Mouse (Mus musculus): Measurements from ENCODE around the gene Retsat.
A peak's percentile ranks its signal among the peaks of the same experiment; 100 is the strongest.

The Retsat gene

DNA sequence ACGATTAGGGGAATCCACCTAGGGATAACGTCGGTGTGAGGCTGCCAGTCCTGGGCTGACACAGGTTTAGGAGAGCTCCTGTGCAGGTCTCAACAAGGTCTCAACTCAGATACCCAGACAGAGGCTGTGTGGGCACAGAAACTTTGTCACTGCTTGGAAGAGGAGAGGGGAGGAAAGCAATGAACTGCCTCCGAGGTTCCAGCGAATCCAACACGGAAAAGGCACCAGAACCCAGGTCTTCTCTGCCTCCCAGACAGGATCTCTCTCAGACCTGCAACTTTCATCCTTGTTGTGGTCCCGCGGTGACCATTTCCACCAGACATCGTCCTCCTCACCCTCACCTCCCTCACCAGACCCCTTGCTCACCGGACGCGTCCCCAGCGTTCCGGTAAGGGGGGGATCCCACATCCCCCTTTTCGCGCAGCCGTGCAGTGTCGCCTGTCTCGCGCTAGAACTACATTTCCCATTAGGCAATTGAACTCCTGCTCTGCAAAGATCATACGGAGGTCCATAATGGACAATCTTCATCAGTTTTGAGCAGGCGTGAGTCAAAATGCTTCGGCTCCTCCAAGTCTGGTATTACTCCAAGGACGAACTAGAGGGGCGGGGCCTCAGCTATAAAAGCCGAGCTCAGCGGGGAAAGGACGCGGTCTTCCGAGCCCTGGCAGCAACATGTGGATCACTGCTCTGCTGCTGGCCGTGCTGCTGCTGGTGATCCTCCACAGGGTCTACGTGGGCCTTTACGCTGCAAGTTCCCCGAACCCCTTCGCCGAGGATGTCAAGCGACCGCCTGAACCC lies at the start of gene Retsat, which contains the start of gene Elmod3:
Gene Retsat, plus strand, starts transcription at position 520 of the 798 bp plus-strand sequence.
Gene Elmod3, minus strand, starts transcription at position 458 of the 798 bp plus-strand sequence.
- peak; percentile 96 for DNase-seq (ENCODE audit: low spot score)

DNA sequence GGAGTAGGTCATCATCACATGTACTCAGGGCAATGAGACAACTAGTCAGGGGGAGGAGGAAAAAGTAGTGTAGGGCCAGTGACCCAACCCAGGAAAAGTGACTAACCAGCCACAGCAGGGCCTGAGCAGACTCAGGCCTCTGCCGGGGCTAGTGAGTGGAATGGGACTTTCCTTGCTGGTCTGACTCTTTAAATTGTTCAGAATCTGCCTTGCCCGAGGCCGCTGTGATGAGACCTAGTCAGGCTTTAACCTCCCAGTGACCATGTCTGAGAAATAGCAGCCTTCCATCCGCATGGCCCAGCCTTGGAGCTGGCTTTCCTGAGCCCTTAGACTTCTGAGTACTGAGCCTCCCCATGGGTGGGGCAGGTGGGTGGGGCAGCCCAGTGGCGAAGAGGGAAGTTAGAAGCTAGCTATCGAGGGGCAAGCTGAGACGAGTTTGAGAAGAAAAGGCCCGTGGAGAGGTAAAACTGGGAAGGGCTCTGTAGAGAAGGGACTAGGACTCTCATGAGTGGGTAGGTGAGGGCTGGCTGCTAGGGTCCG lies 49.2 kb upstream of the Retsat start:
- DNase-seq (ENCODE audit: low spot score), result no peak

DNA sequence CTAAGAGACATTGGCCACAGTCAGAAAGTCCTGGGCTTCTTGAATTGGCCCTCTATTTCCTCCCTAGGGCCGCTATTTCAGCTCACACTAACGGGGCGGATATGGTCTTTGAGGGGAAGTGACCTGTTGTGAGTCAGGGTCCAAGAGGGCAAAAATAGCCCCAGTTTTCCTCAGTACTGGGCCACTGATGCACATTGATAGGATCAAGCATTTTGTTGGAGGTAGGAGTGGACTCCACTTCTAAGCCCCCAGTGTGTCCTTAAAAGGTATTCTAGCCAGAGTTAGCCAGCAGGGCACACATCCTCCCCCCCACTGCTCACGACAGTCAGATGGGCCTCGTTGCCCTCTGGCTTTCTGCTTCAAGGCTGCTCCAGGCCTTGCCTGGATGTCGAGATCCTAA lies 48.2 kb upstream of the Retsat start:
- DNase-seq (ENCODE audit: low spot score), result no peak

DNA sequence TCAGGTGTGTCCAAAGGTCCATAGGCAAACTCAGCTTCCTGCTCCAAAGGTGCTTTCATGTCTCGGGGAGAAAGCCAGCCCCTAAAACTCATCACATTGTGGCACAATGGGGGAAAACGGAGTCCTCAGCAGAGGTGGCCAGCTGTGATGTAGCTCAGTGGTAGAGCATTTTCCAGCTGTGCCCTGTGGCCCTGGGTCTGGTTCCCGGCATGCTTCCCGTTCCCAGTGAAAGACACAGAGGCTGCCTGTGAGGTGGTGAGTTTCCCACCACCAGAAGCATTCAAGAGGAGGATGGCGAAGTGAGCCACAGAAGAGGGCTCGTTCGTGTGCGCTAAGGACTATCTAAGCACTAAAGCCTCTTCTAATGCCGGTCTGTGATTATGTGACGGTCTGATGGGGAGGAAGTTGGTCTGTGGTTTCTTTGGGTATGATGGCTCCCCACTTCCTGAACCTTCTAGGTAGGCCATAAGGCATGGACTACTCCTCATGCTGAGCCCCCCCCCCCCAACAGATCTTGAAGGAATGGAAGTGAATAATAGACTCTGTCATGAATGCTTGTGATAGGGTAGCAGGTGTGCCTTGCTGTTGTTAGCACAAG lies 47.7 kb upstream of the Retsat start:
- DNase-seq (ENCODE audit: low spot score), result no peak

DNA sequence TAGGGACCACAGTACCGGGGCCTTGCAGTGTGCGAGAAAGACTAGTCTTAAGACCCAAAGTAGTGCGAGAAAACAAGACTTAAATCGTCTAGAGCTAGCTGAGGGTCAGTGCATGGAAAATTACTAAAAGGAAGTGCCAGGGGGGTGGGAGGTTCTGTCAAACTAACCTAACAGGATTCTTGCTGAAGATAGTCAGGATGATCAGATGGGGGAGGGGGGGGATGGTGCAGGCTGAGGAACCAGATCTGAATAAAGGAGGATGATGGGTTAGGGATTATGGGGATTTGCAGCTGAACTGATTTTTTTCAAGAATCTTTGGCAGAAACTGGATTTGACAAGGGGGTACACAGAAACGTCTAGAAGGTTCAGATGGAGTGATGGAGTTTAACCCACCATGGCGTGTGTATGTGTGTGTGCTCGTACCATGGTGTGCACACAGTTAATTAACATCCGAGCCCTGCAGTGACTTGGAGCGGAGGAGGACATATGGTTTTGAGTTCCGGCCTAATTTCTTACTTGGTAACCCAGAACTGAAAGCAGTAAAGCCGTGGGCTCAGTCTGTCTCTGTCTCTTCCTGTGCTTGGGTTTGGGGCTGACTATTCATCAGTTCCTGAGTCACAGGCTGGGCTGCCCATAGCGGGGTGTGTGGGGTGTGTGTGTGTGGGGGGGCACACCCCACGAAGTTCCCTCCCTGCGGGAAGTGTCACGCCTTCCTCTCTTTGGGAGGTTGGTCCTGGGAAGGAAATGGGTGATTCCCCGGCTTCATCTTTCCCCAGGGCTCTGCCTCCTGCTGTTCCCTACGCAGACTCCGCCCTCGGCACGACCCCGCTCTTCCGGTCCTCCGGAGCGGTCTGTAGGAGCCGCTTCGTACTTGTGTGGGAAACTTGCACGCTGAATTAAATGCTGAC lies 45.9 kb upstream of the Retsat start:
- DNase-seq (ENCODE audit: low spot score), result no peak

DNA sequence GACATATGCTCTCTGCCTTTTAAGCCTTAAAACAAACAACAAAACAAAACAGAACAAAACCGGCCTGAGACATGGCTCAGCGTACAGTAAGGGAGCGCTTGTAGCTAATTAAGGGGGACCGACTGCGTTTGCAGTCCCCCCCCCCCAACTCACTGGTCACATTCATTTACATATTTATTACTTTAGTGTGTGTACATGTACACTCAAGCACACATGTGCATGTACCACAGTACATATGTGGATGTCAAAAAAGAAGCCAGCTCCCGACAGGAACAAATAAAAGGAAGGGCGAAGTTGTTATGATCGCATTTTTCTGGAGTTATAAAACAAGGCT lies 45.2 kb upstream of the Retsat start:
- DNase-seq (ENCODE audit: low spot score), result no peak

DNA sequence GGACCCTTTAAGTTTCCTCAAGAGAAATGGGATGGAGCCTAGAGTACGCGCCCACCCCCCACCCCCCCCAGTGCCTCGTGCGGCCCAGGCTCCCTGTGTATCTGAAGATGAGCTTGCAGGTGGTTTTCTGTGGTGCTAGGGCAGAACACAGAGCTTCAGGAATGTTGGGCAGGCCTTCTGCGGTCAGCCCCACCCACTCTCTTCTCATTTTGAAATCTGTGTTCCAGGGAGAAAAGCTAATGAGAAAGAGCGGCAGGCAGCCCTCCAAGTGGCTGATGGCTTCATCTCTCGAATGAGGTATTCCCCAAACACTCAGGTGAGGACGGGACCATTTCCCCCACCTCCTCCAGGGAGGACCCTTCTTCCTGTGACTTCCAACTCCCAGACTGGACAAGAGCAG lies 37.5 kb upstream of the Retsat start:
- no peak for DNase-seq (ENCODE audit: low spot score)

DNA sequence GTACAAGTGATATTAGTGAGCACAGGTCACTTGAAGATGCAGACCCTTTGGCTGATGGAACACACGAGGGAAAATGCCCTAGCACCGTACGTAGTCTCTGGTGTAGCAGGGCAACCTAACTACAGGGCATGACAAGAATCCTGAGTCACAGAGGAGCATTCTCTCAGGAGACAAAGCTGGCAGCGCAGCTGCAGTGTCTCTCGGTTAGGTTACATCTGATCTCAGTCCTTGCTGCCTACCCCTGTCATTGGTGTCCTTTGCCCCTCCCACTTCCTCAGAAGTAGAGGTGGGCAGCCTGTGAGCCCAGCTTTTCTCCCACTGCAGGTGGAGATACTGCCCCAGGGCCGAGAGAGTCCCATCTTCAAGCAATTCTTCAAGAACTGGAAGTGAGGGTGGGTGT lies 35.8 kb upstream of the Retsat start:
- DNase-seq (ENCODE audit: low spot score), result no peak

DNA sequence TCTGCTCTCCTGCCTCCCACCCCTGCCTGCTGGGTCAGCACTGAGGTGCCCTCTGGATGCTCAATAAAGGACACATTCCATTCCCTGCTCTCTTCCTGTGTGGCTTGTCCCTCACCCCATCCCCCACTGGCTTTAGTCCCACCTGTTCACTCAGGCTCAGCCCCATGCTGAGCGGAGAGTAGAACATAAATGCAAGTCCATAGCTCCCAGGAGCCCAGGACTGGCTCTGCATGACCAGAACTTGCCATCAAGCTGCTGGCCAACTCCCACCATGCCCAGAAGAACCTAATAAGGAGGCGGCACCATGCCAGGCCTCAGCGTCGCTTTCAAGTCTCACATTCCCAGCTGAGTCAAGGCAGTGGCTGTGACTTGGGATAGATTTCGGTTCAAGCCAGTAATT lies 35.4 kb upstream of the Retsat start:
- DNase-seq (ENCODE audit: low spot score), result no peak

DNA sequence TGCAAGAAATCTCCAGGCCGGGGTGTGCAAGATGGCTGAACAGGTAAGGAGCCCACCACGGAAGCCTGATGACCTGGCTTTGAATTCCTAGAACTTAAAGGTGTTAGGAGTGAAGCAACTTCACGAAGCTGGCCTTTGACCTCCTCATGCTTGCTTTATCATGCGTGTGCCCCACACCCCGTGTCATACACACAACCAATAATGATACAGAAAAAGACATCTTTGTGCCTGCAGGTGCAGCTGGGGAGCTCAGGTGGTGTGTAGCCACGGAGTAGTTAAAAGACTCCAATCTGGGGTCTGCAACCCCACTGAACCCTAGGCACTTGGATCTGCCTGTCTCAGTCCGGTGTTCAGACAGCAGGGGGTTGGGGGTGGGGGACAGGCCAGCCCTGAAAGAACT lies 32.8 kb upstream of the Retsat start:
- no peak for DNase-seq (ENCODE audit: low spot score)

DNA sequence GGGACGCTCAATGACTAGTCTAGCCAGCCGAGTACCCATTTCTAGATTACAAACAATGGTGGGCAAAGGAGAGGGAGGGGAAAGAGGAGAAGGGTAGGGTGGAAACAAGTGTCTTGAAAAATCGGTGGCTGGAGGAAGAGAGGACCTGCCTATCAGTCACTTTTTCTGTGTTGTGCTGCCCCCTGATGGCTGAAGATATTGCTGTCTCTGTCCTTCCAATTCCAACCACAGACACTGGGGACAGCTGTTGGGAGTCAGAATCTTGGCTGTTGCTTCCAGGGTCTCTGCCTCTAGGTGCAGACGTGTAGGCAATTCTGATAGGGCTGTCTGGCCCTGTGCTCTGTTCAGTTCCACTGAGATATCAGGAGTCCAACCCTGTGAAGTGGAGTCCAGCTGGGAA lies 32.2 kb upstream of the Retsat start:
- DNase-seq (ENCODE audit: low spot score), result peak; percentile 99

DNA sequence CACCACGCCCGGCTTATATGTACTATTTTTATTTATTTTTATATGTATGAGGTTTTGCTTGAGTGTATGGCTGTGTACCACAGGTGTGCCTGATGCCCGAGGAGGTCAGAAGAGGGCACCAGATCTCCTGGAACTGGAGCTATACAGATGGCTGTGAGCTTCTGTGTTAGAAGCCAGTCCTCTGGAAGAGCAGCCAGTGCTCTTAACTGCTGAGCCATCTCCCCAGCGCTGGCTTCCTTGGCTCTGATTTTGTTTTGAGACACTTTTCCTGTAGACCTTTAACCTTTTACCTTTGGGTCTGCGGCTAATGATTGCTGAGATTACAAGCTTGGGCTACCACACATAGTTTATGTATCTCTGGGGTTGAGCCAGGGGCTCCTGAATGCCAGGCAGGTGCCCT lies 30.8 kb upstream of the Retsat start:
- no peak for DNase-seq (ENCODE audit: low spot score)

DNA sequence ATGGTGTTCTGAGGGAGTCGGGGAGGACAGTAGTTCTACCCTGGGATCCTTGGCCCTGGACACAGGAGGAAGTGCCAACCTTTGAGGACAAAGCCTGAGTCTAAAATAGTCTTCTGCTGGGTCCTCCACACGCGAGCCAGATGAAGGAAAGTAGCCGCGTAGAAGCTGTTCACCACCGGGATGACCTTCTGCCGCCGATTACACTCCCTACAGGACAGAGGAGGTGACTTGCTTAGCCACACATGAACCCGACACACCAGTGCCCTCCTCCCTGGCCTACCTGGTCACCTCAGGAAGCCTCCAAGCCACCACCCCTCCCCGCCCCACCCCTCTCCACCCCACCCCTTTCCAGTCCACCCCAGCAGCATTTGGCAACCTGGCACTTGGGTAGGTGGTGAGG lies 29.5 kb upstream of the Retsat start:
- DNase-seq (ENCODE audit: low spot score), result no peak

DNA sequence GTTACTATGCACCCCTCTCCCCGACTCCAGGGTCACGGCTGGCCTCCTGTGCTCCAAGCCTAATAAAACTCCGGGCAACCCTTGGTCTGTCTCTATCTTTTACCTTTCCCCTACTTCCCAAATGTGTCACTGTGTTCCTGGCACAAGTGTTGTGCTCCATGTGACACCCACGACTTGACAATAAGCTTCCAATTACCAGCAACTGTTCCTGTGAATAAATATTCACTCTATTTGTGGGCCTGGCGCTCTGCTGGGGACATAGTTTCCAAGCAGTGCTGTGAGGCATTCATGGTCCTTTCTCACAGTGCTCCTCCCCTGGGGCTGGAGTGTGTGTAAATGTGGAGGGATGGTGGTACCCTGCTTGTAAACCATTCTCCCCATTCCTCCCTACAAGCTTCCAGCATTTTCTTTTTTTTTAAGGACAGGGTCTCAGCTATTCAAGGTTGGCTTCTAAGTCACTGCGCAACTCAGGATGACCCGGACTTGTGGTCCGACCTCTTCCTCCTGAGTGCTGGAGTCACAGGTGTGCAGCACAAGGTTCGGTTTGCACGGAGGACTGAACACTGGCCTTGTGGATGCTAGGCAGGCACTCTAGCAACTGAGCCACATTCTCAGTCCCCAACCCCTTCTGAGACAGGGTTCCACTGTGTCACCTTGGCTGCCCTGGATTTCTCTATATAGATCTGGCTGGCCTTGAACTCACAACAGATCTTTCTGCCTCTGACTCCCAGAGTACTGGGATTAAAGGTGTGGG lies 27.5 kb upstream of the Retsat start:
- DNase-seq (ENCODE audit: low spot score), result peak; percentile 27

DNA sequence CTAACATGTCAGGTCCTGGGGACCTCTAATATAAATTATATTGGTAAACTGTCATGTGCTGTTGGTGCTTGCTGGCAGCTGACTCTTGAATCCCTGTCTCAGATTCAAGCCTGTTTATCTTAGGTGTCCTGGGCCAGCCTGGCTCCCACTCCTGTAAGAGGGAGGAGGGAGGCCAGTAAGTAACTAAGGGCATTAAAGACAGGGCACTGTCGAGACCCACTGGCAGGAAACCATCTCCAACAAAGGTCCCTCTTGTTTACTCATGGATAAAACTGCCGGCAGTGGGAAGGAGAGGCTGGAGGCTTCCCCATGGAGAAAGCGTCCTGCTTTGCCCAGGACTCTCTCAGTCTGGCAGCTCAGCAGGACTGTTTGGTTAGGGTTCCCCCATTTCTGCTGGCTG lies 26.4 kb upstream of the Retsat start:
- no peak for DNase-seq (ENCODE audit: low spot score)

DNA sequence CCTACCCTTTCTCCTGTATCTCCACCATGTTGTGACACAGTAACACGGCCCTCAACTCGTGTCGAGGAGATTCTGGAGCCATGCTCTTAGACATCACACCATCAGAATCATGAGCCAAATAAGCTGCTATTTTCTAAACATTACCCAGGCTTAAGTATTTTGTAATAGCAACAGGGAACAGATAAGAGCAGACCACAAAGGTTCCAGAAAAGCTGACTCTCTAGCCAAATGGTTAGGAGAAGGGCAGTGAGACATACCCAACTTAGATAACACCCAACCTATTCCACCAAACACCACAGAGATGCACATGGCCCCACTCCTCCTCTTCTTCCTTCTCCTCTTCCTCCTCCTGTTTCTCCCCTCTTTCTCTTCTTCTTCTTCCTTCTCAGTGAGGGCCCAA lies 22.2 kb upstream of the Retsat start:
- no peak for DNase-seq (ENCODE audit: low spot score)

DNA sequence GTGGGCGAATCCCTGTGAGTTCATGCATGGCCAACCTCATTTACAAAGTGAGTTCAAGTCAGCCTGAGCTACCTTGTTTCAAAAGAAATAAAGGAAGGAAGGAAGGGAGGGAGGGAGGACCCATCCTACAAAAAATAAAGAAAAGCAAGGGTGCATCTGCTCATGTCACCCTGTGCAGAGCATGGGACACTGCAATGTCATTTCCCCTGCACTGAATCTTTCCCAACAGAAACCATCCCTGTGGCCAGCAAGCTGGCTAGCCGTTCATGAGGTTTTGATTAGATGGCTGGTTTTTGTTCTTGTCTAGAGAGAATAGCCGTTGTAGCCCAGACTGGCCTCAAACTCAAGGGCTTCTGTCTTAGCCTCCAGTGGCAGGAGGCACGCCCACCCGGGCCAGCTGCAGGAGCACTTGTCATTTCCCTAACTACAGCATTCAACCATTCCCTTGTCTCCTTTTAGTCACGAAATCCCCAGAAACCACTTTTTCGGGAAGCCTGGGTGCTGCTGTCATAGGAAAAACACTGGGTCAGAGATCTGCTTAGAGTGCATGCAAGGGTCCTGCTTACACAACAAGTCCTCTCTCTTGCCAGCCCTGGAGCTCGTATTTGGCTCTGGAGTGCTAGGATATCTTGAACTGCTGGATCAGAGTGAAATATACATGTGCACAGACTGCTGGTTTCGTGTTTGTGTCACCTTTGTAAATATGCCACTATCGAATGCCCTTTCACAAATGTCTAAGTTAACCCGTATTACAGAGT lies 16.5 kb upstream of the Retsat start:
- DNase-seq (ENCODE audit: low spot score), result no peak

DNA sequence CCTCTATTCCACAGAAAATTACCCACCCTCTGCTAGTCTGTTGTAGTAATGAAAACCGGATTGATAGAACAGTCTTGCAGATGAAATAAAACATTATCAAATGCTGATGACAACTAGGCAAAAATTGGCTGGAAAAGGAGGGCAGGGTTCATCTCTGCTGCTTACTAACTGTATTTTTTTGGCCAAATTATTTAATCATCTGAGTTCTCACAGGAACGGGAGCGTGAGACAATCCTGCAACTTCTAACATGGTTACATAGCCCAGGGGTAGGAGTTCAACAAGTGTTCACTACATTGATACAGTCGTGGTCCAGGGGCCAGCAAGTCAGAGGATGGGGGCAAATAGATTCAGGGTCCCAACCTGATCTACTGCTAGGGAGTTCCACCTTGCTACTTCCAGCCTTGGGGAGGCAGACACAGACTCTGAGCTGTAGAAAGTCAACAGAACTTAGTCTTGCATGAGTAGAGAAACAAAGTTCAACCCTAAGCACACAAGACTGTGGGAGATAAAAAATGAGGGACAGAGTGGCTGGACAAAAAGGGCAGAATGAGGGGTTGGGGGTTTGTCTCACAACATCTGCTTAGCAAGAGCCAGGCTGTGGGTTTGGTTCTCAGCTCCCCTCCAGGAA lies 14.9 kb upstream of the Retsat start:
- DNase-seq (ENCODE audit: low spot score), result no peak

DNA sequence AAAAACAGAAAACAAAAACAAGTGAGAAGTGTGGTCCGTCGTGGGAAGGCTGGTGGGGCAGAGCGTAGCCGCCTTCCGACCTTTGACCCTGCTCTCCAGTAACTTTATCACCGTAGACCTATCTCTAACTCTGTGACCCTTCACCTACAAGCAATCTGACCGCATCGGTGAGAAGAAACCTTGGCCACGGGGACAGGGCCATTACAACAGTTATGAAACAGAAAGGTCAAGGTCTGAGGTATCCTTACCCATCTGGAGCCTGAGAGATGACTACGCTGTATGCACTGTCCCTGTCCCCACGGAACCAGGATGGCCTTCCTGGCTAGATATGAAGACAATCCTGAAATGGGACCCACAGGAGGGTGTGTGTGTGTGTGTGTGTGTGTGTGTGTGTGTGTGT lies 14.1 kb upstream of the Retsat start:
- DNase-seq (ENCODE audit: low spot score), result no peak

DNA sequence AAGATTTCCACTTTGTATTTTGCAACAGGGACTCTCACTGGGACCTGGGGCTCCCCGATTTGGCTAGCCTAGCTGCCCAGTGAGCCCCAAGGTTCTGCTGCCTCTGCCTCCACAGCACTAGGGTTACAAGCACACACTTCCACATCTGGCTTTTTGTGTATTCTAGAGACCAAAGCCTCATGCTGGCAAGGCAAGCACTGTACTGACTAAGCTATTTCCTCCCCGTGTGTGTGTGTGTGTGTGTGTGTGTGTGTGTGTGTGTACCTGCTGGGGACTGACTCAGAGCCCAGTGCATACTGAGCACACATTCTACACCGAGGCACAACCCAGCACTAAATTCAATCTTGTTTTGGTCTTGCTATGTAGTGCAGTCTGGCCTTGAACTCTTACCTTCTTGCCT lies 11.6 kb upstream of the Retsat start:
- no peak for DNase-seq (ENCODE audit: low spot score)

DNA sequence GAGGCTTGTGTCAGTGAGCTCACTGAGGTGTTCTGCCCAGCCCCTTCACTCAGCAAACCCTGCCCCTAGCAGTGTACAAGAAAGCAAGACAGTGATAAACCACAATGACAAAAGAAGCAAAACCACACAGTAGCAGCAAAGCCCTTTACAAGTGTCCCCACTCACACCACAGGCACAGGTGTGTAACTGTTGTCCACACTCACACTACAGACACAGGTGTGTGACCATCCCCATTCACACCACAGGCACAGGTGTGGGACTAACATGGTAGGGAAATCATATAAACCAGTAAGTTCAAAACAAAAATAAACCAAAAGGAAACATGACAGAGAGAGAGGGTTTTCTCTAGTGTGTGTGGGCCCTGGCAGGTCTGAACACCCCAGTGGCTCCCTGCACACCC lies 10.0 kb upstream of the Retsat start:
- no peak for DNase-seq (ENCODE audit: low spot score)
